ENCODE assay signal across 9 mouse cellular contexts in the genomic region with DNA sequence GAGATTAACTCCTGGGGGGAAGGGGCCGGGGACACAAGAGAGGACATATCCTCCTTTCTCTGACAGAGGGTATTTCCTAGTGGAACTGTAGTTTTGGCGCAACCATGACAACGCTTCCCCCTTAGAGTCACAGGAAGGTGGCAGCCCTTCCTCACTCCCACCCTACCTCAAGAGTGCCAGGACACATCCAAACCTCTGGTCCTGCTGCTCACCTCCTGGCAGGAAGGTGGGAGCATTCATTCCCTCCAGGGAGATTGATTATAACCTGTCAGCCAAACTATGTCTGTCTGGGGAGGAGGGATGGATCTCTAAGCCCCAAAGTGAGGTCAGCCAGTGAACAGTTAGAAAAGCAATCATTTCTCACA. TPM values are rescaled to one million over a fixed set of nuclear protein-coding genes. Genes with fewer than 3 reads are reported as not detected.
DNase-seq lines count a peak whose midpoint lies in the region; ATAC-seq and TF ChIP-seq lines count a peak whose summit lies in the region.
"Had no signal": no experiment of that assay in that cellular context is flagged by ENCODE, and none has a peak within 500 bp of the region (broad histone marks: within the 10 kb centered on the region; RNA-seq: fewer than 3 reads in every experiment).

No protein-coding gene starts in this region.

- no peaks in the 10 kb centered on the region for H3K9me3 ChIP-seq in heart, embryonic 14.5 days (ENCODE audit: control insufficient read depth, low read length)
- no peaks in the 10 kb centered on the region for H3K9me3 ChIP-seq in kidney, postnatal 0 days (replicated peaks; ENCODE audit: low read length)
- no peaks in the 10 kb centered on the region for H3K9me3 ChIP-seq in midbrain, embryonic 15.5 days
- H3K9me3 ChIP-seq: embryonic facial prominence, embryonic 12.5 days had no signal

- peak; percentile 41 for DNase-seq in adrenal gland, adult 2 months
- DNase-seq in adrenal gland, postnatal 4 days (ENCODE audit: low spot score in 2 of 2) = no peak
- peak; percentile 46 for DNase-seq in MN1 (ENCODE audit: low spot score)
- DNase-seq in kidney, postnatal 0 days (ENCODE audit: low spot score) = peak; percentile 42
- no peak for DNase-seq in thymus, adult 18-20 months
- DNase-seq in adrenal gland, postnatal 25 days = no peak

- no peak for TF ChIP-seq CTCF in kidney, postnatal 0 days (IDR thresholded peaks at IDR 0.05; ENCODE audit: low read depth)

- H3K4me3 ChIP-seq in heart, embryonic 14.5 days (ENCODE audit: control insufficient read depth in 1 of 2, insufficient read depth in 1 of 2, low read depth in 1 of 2, low read length in 2 of 2) = peak overlapping the region; percentile 59 to 63; a peak in 3 of 4 replicates
- peak overlapping the region; percentile 56; the same call in 1 of the 2 replicates for H3K4me3 ChIP-seq in kidney, postnatal 0 days (replicated peaks; ENCODE audit: low read depth, low read length)
- H3K4me3 ChIP-seq in midbrain, embryonic 15.5 days = no peak overlapping the region

- H3K9ac ChIP-seq in heart, embryonic 14.5 days (ENCODE audit: low read length) = peak overlapping the region; percentile 90
- peak overlapping the region; percentile 71; the same call in 1 of the 2 replicates for H3K9ac ChIP-seq in kidney, postnatal 0 days (ENCODE audit: low read depth, low read length)
- H3K9ac ChIP-seq in midbrain, embryonic 15.5 days = no peak overlapping the region

- H3K4me2 ChIP-seq in heart, embryonic 14.5 days (ENCODE audit: low read length) = peak overlapping the region; percentile 82
- peak overlapping the region; percentile 96 for H3K4me2 ChIP-seq in kidney, postnatal 0 days (ENCODE audit: low read length)
- peak overlapping the region; percentile 99; the same call in 1 of the 2 replicates for H3K4me2 ChIP-seq in midbrain, embryonic 15.5 days

- no peak for ATAC-seq in heart, embryonic 14.5 days (ENCODE audit: insufficient number of reproducible peaks, insufficient read depth, low FRiP score, low read depth)
- ATAC-seq in kidney, postnatal 0 days (replicated peaks; ENCODE audit: low FRiP score, low read depth) = no peak
- no peak for ATAC-seq in midbrain, embryonic 15.5 days (replicated peaks)

- 54% methylated on average over 3 of the region's 3 CpGs for WGBS in heart, embryonic 14.5 days
- 46% methylated on average over 3 of the region's 3 CpGs for WGBS in kidney, postnatal 0 days
- WGBS in midbrain, embryonic 15.5 days = 60% methylated on average over 3 of the region's 3 CpGs

- H3K4me1 ChIP-seq in heart, embryonic 14.5 days (ENCODE audit: control insufficient read depth in 2 of 2, insufficient read depth in 2 of 2, low read length in 2 of 2) = peaks cover 12 to 22% of the 10 kb centered on the region in 2 experiments
- peaks cover 15% of the 10 kb centered on the region for H3K4me1 ChIP-seq in kidney, postnatal 0 days (replicated peaks; ENCODE audit: insufficient read depth, low read length)
- H3K4me1 ChIP-seq in midbrain, embryonic 15.5 days = peaks cover 22% of the 10 kb centered on the region

- no peaks in the 10 kb centered on the region for H3K27me3 ChIP-seq in heart, embryonic 14.5 days (ENCODE audit: control insufficient read depth, insufficient read depth, low read length)
- no peaks in the 10 kb centered on the region for H3K27me3 ChIP-seq in kidney, postnatal 0 days (ENCODE audit: insufficient read depth, low read length)
- peaks cover 15% of the 10 kb centered on the region for H3K27me3 ChIP-seq in midbrain, embryonic 15.5 days (replicated peaks)

- H3K36me3 ChIP-seq in heart, embryonic 14.5 days (ENCODE audit: control insufficient read depth, insufficient read depth, low read length) = 0 out of 2 replicates have a peak, but pooled peaks cover 7% of the 10 kb centered on the region
- no peaks in the 10 kb centered on the region for H3K36me3 ChIP-seq in kidney, postnatal 0 days (ENCODE audit: insufficient read depth, low read length)
- no peaks in the 10 kb centered on the region for H3K36me3 ChIP-seq in midbrain, embryonic 15.5 days (replicated peaks)
- H3K36me3 ChIP-seq: embryonic facial prominence, embryonic 12.5 days had no signal

- peak overlapping the region; percentile 100 for H3K27ac ChIP-seq in heart, embryonic 14.5 days (replicated peaks in 1 of 2; ENCODE audit: control insufficient read depth in 1 of 2, insufficient read depth in 1 of 2, low read depth in 2 of 2, low read length in 2 of 2)
- H3K27ac ChIP-seq in kidney, postnatal 0 days = peak overlapping the region; percentile 98
- H3K27ac ChIP-seq in midbrain, embryonic 15.5 days = no peak overlapping the region

RNA-seq across cellular contexts. Expression of a gene that starts 2.4 kb away (rescaled TPM):
- total RNA-seq in adrenal gland, adult 2 months (2021) = 10 to 100 TPM; 61.4 to 91.7 TPM
- 26.4 and 50.5 TPM in 2 replicates for polyA plus RNA-seq in adrenal gland, adult 2 months (2012; rRNA removed)
- 10 to 100 TPM; 44.4 to 48.6 TPM for total RNA-seq in adrenal gland, postnatal 4 days (2021)
- 20.1 and 20.9 TPM in 2 replicates for polyA plus RNA-seq in heart, embryonic 14.5 days (2014; fragmentation: Nextera tagmentation; extraction: Ambion mirVana)
- polyA plus RNA-seq in kidney, postnatal 0 days (2015; fragmentation: Nextera tagmentation; extraction: Ambion mirVana) = 23.8 and 28.6 TPM in 2 replicates
- 5.3 TPM in 2 replicates for polyA plus RNA-seq in midbrain, embryonic 15.5 days (2015; fragmentation: Nextera tagmentation; extraction: Ambion mirVana)
- total RNA-seq in adrenal gland, postnatal 25 days (2021) = 191 and 201 TPM in 2 replicates

Comparison
In these comparisons a context has a peak if more than half of its experiments do, and no peak if none do; other contexts are left out.
1. DNase-seq: peak in adrenal gland, adult 2 months (single experiment), MN1 (single experiment) and kidney, postnatal 0 days (single experiment); none in adrenal gland, postnatal 4 days (0 of 2), thymus, adult 18-20 months (0 of 2) and adrenal gland, postnatal 25 days (single experiment).
2. Peak in every context shown above with its lines, with median percentiles within 50 percentile points of each other: H3K4me2 ChIP-seq.